ENCODE assay signal across 8 mouse cellular contexts in the genomic region with DNA sequence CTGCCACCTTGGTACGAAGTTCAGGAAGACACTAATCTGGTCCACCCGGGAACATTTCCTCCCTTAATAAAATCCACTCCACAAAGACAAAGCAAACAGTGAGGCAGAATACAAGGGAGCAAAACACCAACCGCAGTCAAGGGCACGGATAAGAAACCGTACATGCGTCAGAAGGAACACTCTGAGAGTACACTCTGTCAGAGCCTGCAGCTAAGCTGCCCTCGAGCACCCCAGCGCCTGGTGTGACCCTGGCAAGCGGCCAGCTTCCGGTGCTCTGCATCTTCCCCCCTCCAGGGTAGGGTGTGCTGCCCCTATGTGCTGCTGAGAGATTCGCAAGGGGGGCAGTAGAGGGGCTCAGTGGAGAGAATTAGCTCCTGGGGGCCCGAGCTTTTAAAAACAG. TPM values are rescaled to one million over a fixed set of nuclear protein-coding genes. Genes with fewer than 3 reads are reported as not detected.
DNase-seq lines count a peak whose midpoint lies in the region; ATAC-seq and TF ChIP-seq lines count a peak whose summit lies in the region.

No protein-coding gene starts in this region.

- H3K36me3 ChIP-seq in intestine, embryonic 15.5 days: no peaks in the 10 kb centered on the region
- no peaks in the 10 kb centered on the region for H3K36me3 ChIP-seq in lung, embryonic 15.5 days
- H3K36me3 ChIP-seq in stomach, postnatal 0 days (ENCODE audit: control insufficient read depth, insufficient read depth, low read length): no peaks in the 10 kb centered on the region

- intact Hi-C loops in left cerebral cortex, postnatal 25 days (cut with DNase I): no loop called here

- peaks cover 6% of the 10 kb centered on the region; the same call in 1 of the 2 replicates for H3K4me1 ChIP-seq in intestine, embryonic 15.5 days (replicated peaks)
- H3K4me1 ChIP-seq in lung, embryonic 15.5 days: peaks cover 10% of the 10 kb centered on the region; the same call in 1 of the 2 replicates
- H3K4me1 ChIP-seq in stomach, postnatal 0 days (replicated peaks; ENCODE audit: control insufficient read depth, insufficient read depth): no peaks in the 10 kb centered on the region

- TF ChIP-seq CTCF in stomach, postnatal 0 days (IDR thresholded peaks at IDR 0.05; ENCODE audit: low read depth): peak; percentile 16; the same call in 1 of the 2 replicates

- ATAC-seq in intestine, embryonic 15.5 days: peak; percentile 79
- peak; percentile 52 for ATAC-seq in lung, embryonic 15.5 days (ENCODE audit: borderline replicate concordance, extremely low read depth, low FRiP score, low TSS enrichment)
- peak; percentile 88 for ATAC-seq in stomach, postnatal 0 days (ENCODE audit: low FRiP score, low TSS enrichment)

- no peaks in the 10 kb centered on the region for H3K9me3 ChIP-seq in intestine, embryonic 15.5 days
- H3K9me3 ChIP-seq in lung, embryonic 15.5 days: no peaks in the 10 kb centered on the region
- H3K9me3 ChIP-seq in stomach, postnatal 0 days (ENCODE audit: control insufficient read depth, low read length): no peaks in the 10 kb centered on the region

- H3K27ac ChIP-seq in intestine, embryonic 15.5 days: no peak overlapping the region
- H3K27ac ChIP-seq in lung, embryonic 15.5 days: peak overlapping the region; percentile 46
- no peak overlapping the region for H3K27ac ChIP-seq in stomach, postnatal 0 days (replicated peaks)

- H3K27me3 ChIP-seq in intestine, embryonic 15.5 days (replicated peaks): no peaks in the 10 kb centered on the region
- no peaks in the 10 kb centered on the region for H3K27me3 ChIP-seq in lung, embryonic 15.5 days
- H3K27me3 ChIP-seq in stomach, postnatal 0 days (ENCODE audit: control insufficient read depth, insufficient read depth, low read length): no peaks in the 10 kb centered on the region

- 19% methylated on average over 12 of the region's 12 CpGs for WGBS in intestine, embryonic 15.5 days
- WGBS in lung, embryonic 15.5 days: 9% methylated on average over 12 of the region's 12 CpGs
- 17% methylated on average over 12 of the region's 12 CpGs for WGBS in stomach, postnatal 0 days

- DNase-seq in cerebellum, postnatal 10 days: peak; percentile 41 to 54
- DNase-seq in cerebellum, postnatal 36 days: no peak
- DNase-seq in urinary bladder, postnatal 14 days (ENCODE audit: low spot score): peak; percentile 54
- DNase-seq in urinary bladder, adult 2 months (ENCODE audit: low spot score): no peak
- DNase-seq in stomach, postnatal 0 days (ENCODE audit: low spot score): peak; percentile 76
- DNase-seq in left cerebral cortex, postnatal 25 days (ENCODE audit: low spot score in 2 of 2): no peak

- H3K4me3 ChIP-seq in intestine, embryonic 15.5 days (replicated peaks): no peak overlapping the region
- H3K4me3 ChIP-seq in lung, embryonic 15.5 days: no peak overlapping the region
- H3K4me3 ChIP-seq in stomach, postnatal 0 days (ENCODE audit: low read depth, low read length): no peak overlapping the region

- H3K9ac ChIP-seq in intestine, embryonic 15.5 days: no peak overlapping the region
- H3K9ac ChIP-seq in lung, embryonic 15.5 days: no peak overlapping the region
- no peak overlapping the region for H3K9ac ChIP-seq in stomach, postnatal 0 days (ENCODE audit: low read length)

- TF ChIP-seq EP300 in stomach, postnatal 0 days (optimal IDR thresholded peaks at IDR 0.05): no peak

- H3K4me2 ChIP-seq in intestine, embryonic 15.5 days (replicated peaks): no peak overlapping the region
- peak overlapping the region; percentile 7; the same call in 1 of the 2 replicates for H3K4me2 ChIP-seq in lung, embryonic 15.5 days
- H3K4me2 ChIP-seq in stomach, postnatal 0 days (replicated peaks; ENCODE audit: low read depth): no peak overlapping the region

RNA-seq across cellular contexts. Expression of gene Rpl31, which starts 50.2 kb away (rescaled TPM):
- polyA plus RNA-seq in urinary bladder, adult 2 months (2012; rRNA removed): 1,681 and 1,760 TPM in 2 replicates
- polyA plus RNA-seq in intestine, embryonic 15.5 days (2015; fragmentation: Nextera tagmentation; extraction: Ambion mirVana): 528 and 550 TPM in 2 replicates
- 454 and 516 TPM in 2 replicates for polyA plus RNA-seq in lung, embryonic 15.5 days (2015; fragmentation: Nextera tagmentation; extraction: Ambion mirVana)
- 479 and 554 TPM in 2 replicates for polyA plus RNA-seq in stomach, postnatal 0 days (2015; fragmentation: Nextera tagmentation; extraction: Ambion mirVana)
- 100 to 1,000 TPM; 449 to 504 TPM for total RNA-seq in left cerebral cortex, postnatal 25 days (2021)

Comparison
In these comparisons a context has a peak if more than half of its experiments do, and no peak if none do; other contexts are left out.
1. DNase-seq: peak in cerebellum, postnatal 10 days (2 of 2), urinary bladder, postnatal 14 days (single experiment) and stomach, postnatal 0 days (single experiment); none in cerebellum, postnatal 36 days (0 of 2), urinary bladder, adult 2 months (single experiment) and left cerebral cortex, postnatal 25 days (0 of 2).
2. Peak in every context shown above with its lines, with median percentiles within 50 percentile points of each other: ATAC-seq.